Comparison of ENCODE assay signal across 8 mouse cellular contexts in genomic region chr1:155721443-155721842, GRCm38 (mm10). TPM values are rescaled to one million over a fixed set of nuclear protein-coding genes. Genes with fewer than 3 reads are reported as not detected.
A peak's percentile ranks its signal among the peaks of the same experiment; 100 is the strongest.
DNase-seq lines count a peak whose midpoint lies in the region; ATAC-seq lines count a peak whose summit lies in the region.

No protein-coding gene starts in this region.

- H3K4me3 ChIP-seq in neural tube, embryonic 14.5 days (ENCODE audit: low read depth, low read length) = no peak overlapping the region

- peak; percentile 60 for DNase-seq in cerebellum, adult 18-20 months
- no peak for DNase-seq in cerebellum, adult 9-11 months
- DNase-seq in layer of hippocampus, adult 11-12 months (ENCODE audit: low spot score) = peak; percentile 70
- DNase-seq in layer of hippocampus, postnatal 14 days (ENCODE audit: low spot score in 2 of 2) = no peak
- DNase-seq in MEL-GATA-1-ER (ENCODE audit: extremely low read depth, low read depth) = peak; percentile 22
- peak; percentile 49 for DNase-seq in forelimb bud, embryonic 11.5 days (ENCODE audit: low read depth, low spot score)

- no peak overlapping the region for H3K9ac ChIP-seq in neural tube, embryonic 14.5 days (replicated peaks; ENCODE audit: low read depth, low read length)

- 0 out of 2 replicates have a peak, but pooled peaks have one; percentile 19 for ATAC-seq in neural tube, embryonic 14.5 days (ENCODE audit: low read depth)
- no peak for ATAC-seq in erythroblast, adult 5-6 weeks (replicated peaks; ENCODE audit: low FRiP score, poor library complexity, severe bottlenecking)

- H3K27ac ChIP-seq in neural tube, embryonic 14.5 days (ENCODE audit: low read depth, low read length) = no peak overlapping the region

- no peaks in the 10 kb centered on the region for H3K4me1 ChIP-seq in neural tube, embryonic 14.5 days (ENCODE audit: control insufficient read depth, insufficient read depth, low read length)

- H3K27me3 ChIP-seq in neural tube, embryonic 14.5 days (ENCODE audit: control insufficient read depth, insufficient read depth, low read length) = peaks cover 13% of the 10 kb centered on the region; the same call in 1 of the 2 replicates

- H3K4me2 ChIP-seq in neural tube, embryonic 14.5 days (ENCODE audit: low read depth, low read length) = no peak overlapping the region

- WGBS in neural tube, embryonic 14.5 days = 22% methylated on average over 8 of the region's 8 CpGs

- no peaks in the 10 kb centered on the region for H3K9me3 ChIP-seq in neural tube, embryonic 14.5 days (ENCODE audit: control insufficient read depth, low read length)

- H3K36me3 ChIP-seq in neural tube, embryonic 14.5 days (ENCODE audit: control insufficient read depth, insufficient read depth, low read length) = no peaks in the 10 kb centered on the region

RNA-seq across cellular contexts. Expression of gene Lhx4, which starts 30.0 kb away (rescaled TPM):
- total RNA-seq in layer of hippocampus, postnatal 14 days (2021) = not detected
- polyA plus RNA-seq in neural tube, embryonic 14.5 days (2014; fragmentation: Nextera tagmentation; extraction: Ambion mirVana) = 4.7 and 5.8 TPM in 2 replicates
- not detected in 2 replicates for total RNA-seq in erythroblast, adult 5-6 weeks (2015; ENCODE audit: low replicate concordance)
- total RNA-seq in erythroblast, adult 5-6 weeks (2017; ENCODE audit: low replicate concordance) = not detected in 2 replicates

Comparison
In these comparisons a context has a peak if more than half of its experiments do, and no peak if none do; other contexts are left out.
1. DNase-seq: peak in cerebellum, adult 18-20 months (2 of 2), layer of hippocampus, adult 11-12 months (single experiment), MEL-GATA-1-ER (single experiment) and forelimb bud, embryonic 11.5 days (single experiment); none in cerebellum, adult 9-11 months (single experiment) and layer of hippocampus, postnatal 14 days (0 of 2).